Mouse (Mus musculus): ENCODE results near the gene Lbp. TPM values are rescaled to one million over a fixed set of nuclear protein-coding genes. Genes with fewer than 3 reads are reported as not detected.

The Lbp gene
- polyA plus RNA-seq, 1 experiment from 2014 or later: 75.1 TPM

GRCm38 (mm10) chr2:158337698-158338097, 31.4 kb downstream of the Lbp start:
- ChIA-PET CTCF (interaction anchor here (1.1 to 2.1 kb wide), 3 partner anchors 10 to 63 kb away, joined by 3 to 7 read pairs (median 4); no protein-coding TSS in a partner anchor), POLR2A (interaction anchor here (0.9 kb wide), 1 partner anchor 21 kb away, joined by 4 read pairs; no protein-coding TSS in a partner anchor)
- ATAC-seq (no peak), DNase-seq (ENCODE audit: low read depth, low spot score) (no peak)
- in situ Hi-C loops (cut with MboI; ENCODE audit: low pct_unique_long_range_greater_than_20kb): no loop called here
- peaks cover 2% of the 10 kb centered on the region for H3K27me3 ChIP-seq
- TF ChIP-seq CTCF (IDR thresholded peaks at IDR 0.05): no peak

DNA sequence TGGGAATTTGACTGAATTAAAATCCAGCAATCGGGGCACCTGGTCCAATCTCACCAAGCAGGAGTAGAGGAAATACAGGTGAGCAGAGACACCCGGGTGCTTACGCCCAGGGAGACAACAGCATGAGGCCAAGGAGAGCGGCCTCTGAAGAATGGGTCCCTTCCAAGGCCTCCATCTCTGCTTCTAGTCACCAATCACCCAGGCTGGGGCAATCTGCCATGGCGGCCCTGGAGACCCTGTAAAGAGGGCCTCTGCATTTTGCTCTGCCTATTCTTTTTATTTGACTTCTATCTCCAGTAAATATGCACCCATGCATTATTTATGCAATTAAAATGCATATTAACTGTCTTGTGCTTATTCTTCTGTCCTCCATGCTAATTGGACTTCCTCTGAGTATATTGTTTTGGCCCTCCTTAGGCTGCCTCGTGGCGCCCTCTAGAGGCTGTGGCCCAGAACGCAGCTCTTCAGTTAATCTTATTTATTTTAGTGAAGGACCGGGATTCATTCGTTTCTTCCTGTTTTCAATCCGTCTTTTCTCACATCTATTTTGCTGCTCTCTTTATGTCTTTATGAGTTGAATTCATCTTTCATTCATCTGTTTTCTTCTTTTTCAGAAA, 33.8 kb downstream of the Lbp start:
- no peak for ATAC-seq
- in situ Hi-C loops (cut with MboI; ENCODE audit: low pct_unique_long_range_greater_than_20kb): loop anchor here (5.0 kb wide), 2 partner anchors 123 to 283 kb away; no protein-coding TSS in a partner anchor
- DNase-seq (ENCODE audit: low read depth, low spot score): no peak
- CTCF ChIA-PET: interaction anchor here (0.7 to 3.4 kb wide), 15 partner anchors 9 to 275 kb away, joined by 3 to 18 read pairs (median 3); no protein-coding TSS in a partner anchor
- POLR2A ChIA-PET: interaction anchor here (1.2 kb wide), 1 partner anchor 11 kb away, joined by 3 read pairs; no protein-coding TSS in a partner anchor
- H3K27me3 ChIP-seq: peaks cover 2% of the 10 kb centered on the region
- TF ChIP-seq CTCF (IDR thresholded peaks at IDR 0.05): peak; percentile 98

DNA sequence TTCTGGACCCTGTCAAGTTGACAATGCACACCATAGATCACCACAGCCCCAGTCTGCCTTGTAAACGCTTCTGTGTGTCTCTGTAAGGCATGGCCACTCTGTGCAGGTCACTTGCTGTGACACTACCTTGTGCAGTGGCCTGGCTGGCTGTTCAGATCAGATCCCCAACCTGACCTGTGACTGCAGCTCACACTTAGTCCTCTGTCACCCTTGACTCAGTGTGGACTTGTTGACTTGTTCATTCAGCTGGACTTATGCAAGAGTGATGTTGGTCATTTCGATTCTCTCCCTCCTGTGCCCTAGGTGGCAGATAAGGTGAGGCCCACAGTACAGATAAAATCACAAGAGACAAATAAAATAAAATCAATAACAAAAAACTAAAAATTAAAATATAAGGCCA, 35.0 kb downstream of the Lbp start:
- TF ChIP-seq CTCF (IDR thresholded peaks at IDR 0.05): no peak
- DNase-seq (ENCODE audit: low read depth, low spot score): no peak
- no peak for ATAC-seq
- in situ Hi-C loops (cut with MboI; ENCODE audit: low pct_unique_long_range_greater_than_20kb): loop anchor here (5.0 kb wide), 2 partner anchors 124 to 284 kb away; no protein-coding TSS in a partner anchor
- H3K27me3 ChIP-seq: peaks cover 2% of the 10 kb centered on the region
- ChIA-PET CTCF (interaction anchor here (1.1 to 3.4 kb wide), 11 partner anchors 9 to 276 kb away, joined by 3 to 18 read pairs (median 4); no protein-coding TSS in a partner anchor), POLR2A (no interaction called here)

DNA sequence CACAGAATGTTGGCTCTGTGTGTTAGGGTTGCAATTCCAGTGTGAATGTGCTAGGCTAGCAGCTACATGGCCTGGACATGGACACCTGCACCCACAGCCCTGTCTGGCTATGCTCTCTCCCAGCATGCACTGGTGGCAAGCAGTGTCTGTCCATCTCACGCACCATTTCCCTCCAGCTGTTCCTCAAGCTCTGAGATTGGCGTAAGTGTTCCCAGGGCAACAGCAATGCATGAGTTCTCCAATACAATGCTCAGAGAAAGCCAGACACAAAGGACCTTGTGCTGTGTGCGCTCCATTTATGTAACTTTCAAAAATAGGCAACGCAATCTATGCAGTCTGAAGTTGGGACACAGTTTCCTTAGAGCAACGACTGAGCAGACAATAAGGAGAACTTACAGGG, 37.2 kb downstream of the Lbp start:
- no peak for TF ChIP-seq CTCF (IDR thresholded peaks at IDR 0.05)
- ATAC-seq (no peak), DNase-seq (ENCODE audit: low read depth, low spot score) (no peak)
- H3K27me3 ChIP-seq: peaks cover 2% of the 10 kb centered on the region
- ChIA-PET POLR2A (no interaction called here), CTCF (no interaction called here)
- in situ Hi-C loops (cut with MboI; ENCODE audit: low pct_unique_long_range_greater_than_20kb): loop anchor here (5.0 kb wide), 2 partner anchors 126 to 286 kb away; no protein-coding TSS in a partner anchor

- POLR2A ChIA-PET: no interaction called here
- in situ Hi-C loops (cut with MboI; ENCODE audit: low pct_unique_long_range_greater_than_20kb): no loop called here
- TF ChIP-seq CTCF (IDR thresholded peaks at IDR 0.05): no peak
Observed at GRCm38 (mm10) chr2:158346467-158346866, 40.2 kb downstream of the Lbp start.

GRCm38 (mm10) chr2:158347868-158348267, 41.6 kb downstream of the Lbp start:
- in situ Hi-C loops (cut with MboI; ENCODE audit: low pct_unique_long_range_greater_than_20kb): no loop called here
- DNase-seq (ENCODE audit: low read depth, low spot score) (no peak), ATAC-seq (peak; percentile 71)
- ChIA-PET CTCF (interaction anchor here (0.7 to 3.8 kb wide), 16 partner anchors 10 to 240 kb away, joined by 3 to 19 read pairs (median 4); no protein-coding TSS in a partner anchor), POLR2A (interaction anchor here (0.7 kb wide), 1 partner anchor 73 kb away, joined by 3 read pairs; no protein-coding TSS in a partner anchor)
- H3K27me3 ChIP-seq: no peaks in the 10 kb centered on the region
- peak; percentile 94 for TF ChIP-seq CTCF (IDR thresholded peaks at IDR 0.05)

More at GRCm38 (mm10) chr2:158346467-158346866, 40.2 kb downstream of the Lbp start:
- CTCF ChIA-PET: interaction anchor here (1.4 to 3.8 kb wide), 4 partner anchors 37 to 238 kb away, joined by 3 to 19 read pairs (median 8); no protein-coding TSS in a partner anchor
- DNase-seq (ENCODE audit: low read depth, low spot score) (no peak), ATAC-seq (no peak)
- H3K27me3 ChIP-seq: peaks cover 2% of the 10 kb centered on the region

- ATAC-seq: no peak
- no peak for TF ChIP-seq CTCF (IDR thresholded peaks at IDR 0.05)
- H3K27me3 ChIP-seq: no peaks in the 10 kb centered on the region
- ChIA-PET POLR2A (no interaction called here), CTCF (no interaction called here)
- in situ Hi-C loops (cut with MboI; ENCODE audit: low pct_unique_long_range_greater_than_20kb): loop anchor here (10.0 kb wide), 1 partner anchor 738 kb away; no protein-coding TSS in a partner anchor
- DNase-seq (ENCODE audit: low read depth, low spot score): no peak
Observed at GRCm38 (mm10) chr2:158352801-158353520, 46.7 kb downstream of the Lbp start.

DNA sequence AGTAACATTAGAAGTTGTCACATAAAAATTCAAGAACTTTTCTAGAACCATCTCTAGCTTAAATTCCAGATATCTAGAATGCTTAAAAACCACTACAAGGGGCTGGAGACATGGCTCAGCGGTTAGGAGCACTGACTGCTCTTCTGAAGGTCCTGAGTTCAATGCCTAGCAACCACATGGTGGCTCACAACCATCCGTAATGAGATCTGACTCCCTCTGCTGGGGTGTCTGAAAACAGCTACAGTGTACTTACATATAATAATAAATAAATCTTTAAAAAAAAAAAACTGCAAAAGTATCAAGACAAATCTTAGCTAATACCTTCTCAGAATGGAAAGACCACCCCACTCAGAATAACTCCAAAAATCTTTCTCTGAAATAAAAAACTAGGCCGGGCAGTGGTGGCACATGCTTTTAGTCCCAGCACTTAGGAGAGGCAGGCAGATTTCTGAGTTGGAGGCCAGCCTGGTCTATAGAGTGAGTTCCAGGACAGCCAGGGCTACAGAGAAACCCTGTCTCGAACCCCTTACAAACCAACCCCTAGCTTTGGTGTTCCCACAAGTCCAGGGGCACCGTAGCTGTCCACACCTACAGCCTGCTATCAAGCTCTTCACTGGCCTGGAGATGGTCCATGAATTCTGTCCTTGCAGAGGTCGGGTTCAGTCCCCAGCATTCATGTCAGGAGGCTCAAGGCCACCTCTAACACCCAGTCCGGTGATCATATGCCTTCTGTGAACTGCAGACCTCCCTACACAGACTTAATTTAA, 48.2 kb downstream of the Lbp start:
- in situ Hi-C loops (cut with MboI; ENCODE audit: low pct_unique_long_range_greater_than_20kb): loop anchor here (10.0 kb wide), 1 partner anchor 740 kb away; no protein-coding TSS in a partner anchor
- H3K27me3 ChIP-seq: no peaks in the 10 kb centered on the region
- ATAC-seq (no peak), DNase-seq (ENCODE audit: low read depth, low spot score) (no peak)
- peak; percentile 51 for TF ChIP-seq CTCF (IDR thresholded peaks at IDR 0.05)
- ChIA-PET POLR2A (no interaction called here), CTCF (no interaction called here)

GRCm38 (mm10) chr2:158355238-158355637, 48.9 kb downstream of the Lbp start:
- DNase-seq (ENCODE audit: low read depth, low spot score) (no peak), ATAC-seq (no peak)
- in situ Hi-C loops (cut with MboI; ENCODE audit: low pct_unique_long_range_greater_than_20kb): loop anchor here (10.0 kb wide), 1 partner anchor 740 kb away; no protein-coding TSS in a partner anchor
- no peak for TF ChIP-seq CTCF (IDR thresholded peaks at IDR 0.05)
- POLR2A ChIA-PET: no interaction called here
- CTCF ChIA-PET: no interaction called here
- H3K27me3 ChIP-seq: no peaks in the 10 kb centered on the region

DNA sequence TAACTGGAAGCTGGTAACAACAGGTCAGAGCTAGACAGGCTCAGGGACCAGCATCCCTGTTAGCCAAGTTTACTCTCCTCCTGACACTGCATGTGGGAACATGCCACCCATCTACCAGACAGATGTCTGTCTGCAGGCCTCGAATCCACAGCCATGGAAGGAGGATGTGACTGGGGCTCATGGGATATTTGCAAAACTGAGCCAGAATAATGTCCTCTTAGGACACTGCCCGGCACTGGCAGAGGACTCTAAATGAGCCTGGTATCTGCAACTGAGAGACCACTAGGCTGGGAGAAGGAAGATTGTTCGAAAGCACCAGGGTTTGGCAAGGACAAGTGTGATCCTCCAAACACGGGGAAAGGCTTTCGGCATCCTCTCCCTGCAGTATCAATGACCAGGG, 49.8 kb downstream of the Lbp start:
- ATAC-seq (no peak), DNase-seq (ENCODE audit: low read depth, low spot score) (no peak)
- in situ Hi-C loops (cut with MboI; ENCODE audit: low pct_unique_long_range_greater_than_20kb): loop anchor here (10.0 kb wide), 1 partner anchor 741 kb away; no protein-coding TSS in a partner anchor
- no peaks in the 10 kb centered on the region for H3K27me3 ChIP-seq
- ChIA-PET CTCF (no interaction called here), POLR2A (interaction anchor here (0.7 kb wide), 1 partner anchor 276 kb away, joined by 3 read pairs; no protein-coding TSS in a partner anchor)
- TF ChIP-seq CTCF (IDR thresholded peaks at IDR 0.05): no peak

All from Patski (cell line).